Mouse (Mus musculus) stomach, postnatal 0 days (tissue): ENCODE measurements at regions not wholly inside any gene's neighbourhood (a gene's known extent, or its start where the extent isn't known, plus 50 kb on each side); places are given as distances from the start of the nearest gene placed in this dataset.

Experiments used
- ATAC-seq: fragments of 200-750 bp; cut with Nextera tagmentation; 2 replicates; pipeline ENCODE4 v1.8.0; 2017; ENCODE audit not compliant: low FRiP score, low TSS enrichment
- DNase-seq: peaks from one replicate; pipeline ENCODE4 v3.0.0-alpha.2; 2016; ENCODE audit warnings: low spot score
- H3K27ac ChIP-seq: fragments of 300-500 bp; sonication (generic); replicated peaks from 2 replicates; pipeline ENCODE4 v1.5.1; 2014; ENCODE audit warnings: mild to moderate bottlenecking, control low read depth
- H3K27me3 ChIP-seq: fragments of 300-500 bp; sonication (generic); 2 replicates; pipeline ENCODE4 v1.6.1; 2014; ENCODE audit warnings: low read length; ENCODE audit not compliant: control insufficient read depth, insufficient read depth
- H3K36me3 ChIP-seq: fragments of 300-500 bp; sonication (generic); 2 replicates; pipeline ENCODE4 v1.6.1; 2014; ENCODE audit warnings: low read length, mixed read lengths; ENCODE audit not compliant: control insufficient read depth, insufficient read depth
- H3K4me1 ChIP-seq: fragments of 300-500 bp; sonication (generic); replicated peaks from 2 replicates; pipeline ENCODE4 v1.6.1; 2014; ENCODE audit warnings: antibody characterized with exemption; ENCODE audit not compliant: control insufficient read depth, insufficient read depth
- H3K4me2 ChIP-seq: fragments of 300-500 bp; sonication (generic); replicated peaks from 2 replicates; pipeline ENCODE4 v1.6.1; 2014; ENCODE audit warnings: low read depth, mild to moderate bottlenecking, control low read depth, moderate library complexity
- H3K4me3 ChIP-seq: fragments of 300-500 bp; sonication (generic); 2 replicates; pipeline ENCODE4 v1.5.1; 2014; ENCODE audit warnings: low read depth, low read length, control low read depth
- H3K9ac ChIP-seq: fragments of 300-500 bp; sonication (generic); 2 replicates; pipeline ENCODE4 v1.6.1; 2014; ENCODE audit warnings: mild to moderate bottlenecking, low read length, control low read depth, mixed read lengths
- H3K9me3 ChIP-seq: fragments of 300-500 bp; sonication (generic); 2 replicates; pipeline ENCODE4 v1.6.1; 2016; ENCODE audit warnings: low read length; ENCODE audit not compliant: control insufficient read depth
- CTCF ChIP-seq: IDR thresholded peaks from 2 replicates; pipeline ENCODE4 v1.5.1; 2016; ENCODE audit warnings: antibody characterized with exemption, low read depth, mild to moderate bottlenecking, moderate library complexity
- EP300 ChIP-seq: optimal IDR thresholded peaks from 2 replicates; pipeline ENCODE3; 2016; ENCODE audit warnings: antibody characterized with exemption
- WGBS: fragments of 180-500 bp; shearing (Covaris S2); extraction: QIAGEN DNeasy Blood & Tissue Kit; methylation state at CpG from one replicate; pipeline ENCODE4 v1.1.7; 2014; 5-methylcytosine and 5-hydroxymethylcytosine counted together

DNA sequence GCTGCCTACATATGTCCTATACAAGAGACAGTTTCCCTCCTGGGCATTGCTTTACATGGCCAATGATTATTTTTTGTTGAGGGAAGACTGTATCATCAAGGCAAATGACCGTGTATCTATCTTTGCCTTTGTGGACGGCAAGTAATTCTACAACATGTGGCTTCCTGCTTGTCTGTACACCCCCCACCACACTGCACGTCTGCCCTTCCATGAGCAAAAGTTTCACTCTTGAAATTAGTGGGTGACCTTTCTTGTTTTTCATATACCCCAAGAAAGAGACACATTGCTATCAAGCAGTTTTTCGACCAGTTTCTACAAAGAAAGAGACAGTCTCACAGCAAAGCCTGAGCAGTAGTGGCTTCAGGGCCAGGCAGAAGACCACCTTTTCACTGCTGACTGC is 180.5 kb upstream of the Prdm1 start:
- Histone ChIP-seq H3K27me3 (no peaks in the 10 kb centered on the region), H3K4me1 (no peaks in the 10 kb centered on the region), H3K4me2 (no peak overlapping the region), H3K9me3 (no peaks in the 10 kb centered on the region), H3K36me3 (no peaks in the 10 kb centered on the region), H3K27ac (no peak overlapping the region), H3K4me3 (no peak overlapping the region), H3K9ac (no peak overlapping the region)
- WGBS = 88% methylated on average over 4 of the region's 4 CpGs
- no peak for DNase-seq
- no peak for ATAC-seq
- TF ChIP-seq EP300 = no peak
- TF ChIP-seq CTCF = no peak

DNA sequence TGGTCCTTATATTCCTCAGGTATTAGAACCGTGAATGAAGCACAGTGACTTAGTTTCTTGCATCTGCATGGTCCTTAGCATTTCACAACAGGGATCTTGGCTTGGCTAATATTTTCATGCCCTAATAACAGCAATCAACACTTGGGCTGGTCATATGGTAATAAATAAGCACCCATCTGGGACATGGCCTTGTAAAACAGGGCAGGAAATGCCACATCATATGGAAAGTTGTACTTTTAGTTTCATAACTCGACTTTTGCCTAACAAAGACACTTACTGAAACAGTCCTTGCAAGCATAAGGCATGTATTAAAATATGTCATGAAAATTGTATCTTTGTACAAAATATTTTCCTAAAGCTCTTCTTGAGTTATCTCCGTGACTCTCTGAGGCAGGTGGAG is 175.8 kb upstream of the Prdm1 start:
- H3K4me2 ChIP-seq = no peak overlapping the region
- no peaks in the 10 kb centered on the region for H3K4me1 ChIP-seq
- no peaks in the 10 kb centered on the region for H3K36me3 ChIP-seq
- H3K27ac ChIP-seq = no peak overlapping the region
- 80% methylated on average over 3 of the region's 3 CpGs for WGBS
- TF ChIP-seq EP300 = no peak
- no peak for TF ChIP-seq CTCF
- H3K4me3 ChIP-seq = no peak overlapping the region
- no peak for ATAC-seq
- H3K9me3 ChIP-seq = no peaks in the 10 kb centered on the region
- no peak overlapping the region for H3K9ac ChIP-seq
- no peak for DNase-seq
- H3K27me3 ChIP-seq = no peaks in the 10 kb centered on the region

DNA sequence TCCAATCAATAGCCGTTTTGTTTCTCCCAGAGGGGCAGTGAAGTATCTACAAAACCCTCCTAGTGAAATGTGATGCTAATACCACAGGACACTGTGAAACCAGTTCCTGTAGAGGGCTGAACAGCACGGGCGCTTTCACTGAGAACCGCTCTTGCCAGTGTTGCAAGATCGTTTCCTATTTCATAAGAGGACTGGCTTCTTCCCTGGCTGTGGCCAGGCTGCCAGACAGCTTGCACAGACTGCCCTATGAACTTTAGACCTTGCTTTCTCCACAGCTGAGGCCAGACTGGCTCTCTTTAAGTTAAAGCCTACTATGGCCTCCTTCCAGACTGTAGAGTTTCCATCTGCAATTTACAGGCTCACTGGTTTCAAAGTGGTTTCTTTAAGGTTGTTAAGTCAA is 173.8 kb upstream of the Prdm1 start:
- H3K4me3 ChIP-seq = no peak overlapping the region
- DNase-seq (no peak), ATAC-seq (no peak)
- WGBS = 70% methylated on average over 5 of the region's 5 CpGs
- no peaks in the 10 kb centered on the region for H3K4me1 ChIP-seq
- H3K27ac ChIP-seq = no peak overlapping the region
- no peak overlapping the region for H3K9ac ChIP-seq
- H3K36me3 ChIP-seq = no peaks in the 10 kb centered on the region
- H3K9me3 ChIP-seq = no peaks in the 10 kb centered on the region
- no peak overlapping the region for H3K4me2 ChIP-seq
- TF ChIP-seq EP300 (no peak), CTCF (no peak)
- H3K27me3 ChIP-seq = no peaks in the 10 kb centered on the region

DNA sequence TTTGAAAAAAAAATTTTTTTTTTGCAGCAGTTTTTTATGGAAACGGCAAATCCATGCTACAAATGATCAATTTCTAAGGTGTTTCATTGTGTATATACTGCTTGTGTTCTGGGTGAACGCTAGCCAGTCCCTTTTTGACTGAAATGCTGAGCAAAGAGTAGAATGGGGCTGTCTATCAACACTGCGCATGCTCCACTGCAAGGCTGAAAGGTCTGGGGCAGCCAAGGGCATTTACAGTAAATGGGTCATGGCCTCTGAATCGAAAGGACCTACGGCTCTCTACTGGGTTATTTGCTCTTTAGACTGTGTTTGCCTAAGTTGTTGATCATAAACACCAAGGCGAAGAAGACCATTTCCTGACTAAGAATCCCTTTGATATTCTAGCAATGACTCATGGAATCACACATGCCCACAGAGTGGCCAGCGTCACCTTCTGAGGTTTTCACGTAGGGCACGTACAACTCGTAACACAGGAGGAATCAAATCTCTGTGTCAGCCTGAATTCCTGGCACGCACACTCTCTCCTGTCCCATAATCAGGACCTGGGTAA is 171.8 kb upstream of the Prdm1 start:
- Histone ChIP-seq H3K27ac (no peak overlapping the region), H3K36me3 (no peaks in the 10 kb centered on the region), H3K4me2 (no peak overlapping the region), H3K4me3 (no peak overlapping the region), H3K27me3 (no peaks in the 10 kb centered on the region), H3K9me3 (no peaks in the 10 kb centered on the region), H3K9ac (no peak overlapping the region), H3K4me1 (no peaks in the 10 kb centered on the region)
- WGBS = 71% methylated on average over 11 of the region's 11 CpGs
- DNase-seq (no peak), ATAC-seq (no peak)
- TF ChIP-seq CTCF (no peak), EP300 (no peak)

- 51% methylated on average over 2 of the region's 2 CpGs for WGBS
- no peaks in the 10 kb centered on the region for H3K36me3 ChIP-seq
Observed at GRCm38 (mm10) chr10:44697966-44698365, 169.7 kb upstream of the Prdm1 start.

DNA sequence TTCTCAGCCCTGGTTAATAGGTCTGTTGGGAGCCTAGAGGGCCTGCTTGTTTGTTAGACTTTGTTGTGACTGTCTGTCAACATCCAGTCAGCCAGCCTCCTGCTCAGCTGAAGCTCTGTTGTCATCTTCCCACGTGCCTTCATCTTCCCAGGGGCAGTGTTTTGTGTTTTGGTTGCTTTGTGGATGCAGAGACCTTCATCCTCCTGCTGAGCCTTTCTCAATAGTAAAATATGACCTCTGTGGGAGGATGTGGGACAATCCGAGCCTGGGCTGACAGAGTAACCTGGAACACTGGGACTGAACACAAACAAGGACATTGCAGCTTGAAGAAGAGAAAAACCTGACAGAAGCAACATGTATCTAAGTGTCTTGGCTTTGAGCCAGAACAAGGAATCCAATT is 168.7 kb upstream of the Prdm1 start:
- no peak for ATAC-seq
- 52% methylated on average over 2 of the region's 2 CpGs for WGBS
- H3K4me1 ChIP-seq = no peaks in the 10 kb centered on the region
- H3K27ac ChIP-seq = no peak overlapping the region
- DNase-seq = no peak
- H3K27me3 ChIP-seq = no peaks in the 10 kb centered on the region
- no peaks in the 10 kb centered on the region for H3K36me3 ChIP-seq
- no peaks in the 10 kb centered on the region for H3K9me3 ChIP-seq
- H3K9ac ChIP-seq = no peak overlapping the region
- H3K4me3 ChIP-seq = no peak overlapping the region
- TF ChIP-seq EP300 = no peak
- TF ChIP-seq CTCF = no peak
- no peak overlapping the region for H3K4me2 ChIP-seq

More at GRCm38 (mm10) chr10:44697966-44698365, 169.7 kb upstream of the Prdm1 start:
- H3K4me1 ChIP-seq = no peaks in the 10 kb centered on the region
- H3K9ac ChIP-seq = no peak overlapping the region
- no peaks in the 10 kb centered on the region for H3K27me3 ChIP-seq
- DNase-seq (no peak), ATAC-seq (no peak)
- H3K4me2 ChIP-seq = no peak overlapping the region
- H3K27ac ChIP-seq = no peak overlapping the region
- no peak for TF ChIP-seq CTCF
- TF ChIP-seq EP300 = no peak
- no peaks in the 10 kb centered on the region for H3K9me3 ChIP-seq
- no peak overlapping the region for H3K4me3 ChIP-seq
